Mouse (Mus musculus) heart, postnatal 10 days (tissue): ENCODE measurements around the gene Taf13. TPM values are rescaled to one million over a fixed set of nuclear protein-coding genes. Genes with fewer than 3 reads are reported as not detected.
A peak's percentile ranks its signal among the peaks of the same experiment; 100 is the strongest.
"Not testable (repeated sequence)": the region's sequence is repeated elsewhere in the genome, so short reads cannot be mapped to it uniquely, and the experiment has no call there.

Experiments
- DNase-seq, 2 experiments: peaks; one replicate each; pipeline ENCODE4 v3.0.0; 2021
- intact Hi-C: fragments of 180-260 bp; cut with DNase I; formaldehyde crosslinking; loops from one replicate; pipeline ENCODE4 v1.15.1; 2025
- total RNA-seq, 2 experiments: library from RNA; stranded (reverse); gene quantifications; 2 replicates each; pipeline ENCODE4 v1.2.3; 2021

Taf13 gene
- 10 to 100 TPM; 17.2 to 20.7 TPM for total RNA-seq

GRCm38 (mm10) chr3:108571443-108572294, at the start of gene Taf13:
TSS of gene Taf13 (plus strand) at chr3:108571698.
- peak; percentile 98 for DNase-seq
- intact Hi-C loops = loop anchor here (5.0 kb wide), 1 partner anchor 81 kb away; the partner anchor contains the start of gene Clcc1

- DNase-seq = no peak
- intact Hi-C loops = no loop called here
Measured at GRCm38 (mm10) chr3:108523415-108523814, 48.1 kb upstream of the Taf13 start.

GRCm38 (mm10) chr3:108528489-108528888, 43.0 kb upstream of the Taf13 start:
- intact Hi-C loops = no loop called here
- DNase-seq = no peak

- peak; percentile 33 to 54 for DNase-seq
Measured at GRCm38 (mm10) chr3:108533114-108533885, 38.2 kb upstream of the Taf13 start.

GRCm38 (mm10) chr3:108533951-108534350, 37.5 kb upstream of the Taf13 start, which contains the start of gene 1700013F07Rik:
TSS of gene 1700013F07Rik (plus strand) at chr3:108534150.
- intact Hi-C loops = no loop called here
- DNase-seq = no peak

More at GRCm38 (mm10) chr3:108533114-108533885, 38.2 kb upstream of the Taf13 start:
- intact Hi-C loops = no loop called here

- peak in 1 of 2 experiments; percentile 15 for DNase-seq
- intact Hi-C loops = no loop called here
Measured at GRCm38 (mm10) chr3:108535896-108536516, 35.5 kb upstream of the Taf13 start.

GRCm38 (mm10) chr3:108536517-108537260, 34.8 kb upstream of the Taf13 start, which contains the start of gene 5330417C22Rik:
TSS of gene 5330417C22Rik (minus strand) at chr3:108536536.
- peak; percentile 18 to 25 for DNase-seq
- intact Hi-C loops = no loop called here

- intact Hi-C loops = no loop called here
- DNase-seq = peak; percentile 87 to 91
Measured at GRCm38 (mm10) chr3:108537303-108537702, 34.2 kb upstream of the Taf13 start.

- DNase-seq = no peak
- intact Hi-C loops = no loop called here
Measured at GRCm38 (mm10) chr3:108542299-108542698, 29.2 kb upstream of the Taf13 start.

GRCm38 (mm10) chr3:108554111-108554561, 17.4 kb upstream of the Taf13 start:
- intact Hi-C loops = loop anchor here (1.0 to 2.0 kb wide), 2 partner anchors 16 to 153 kb away; no protein-coding TSS in a partner anchor
- no peak for DNase-seq

- DNase-seq = peak; percentile 94 to 96
- intact Hi-C loops = loop anchor here (1.0 to 2.0 kb wide), 2 partner anchors 16 to 154 kb away; no protein-coding TSS in a partner anchor
Measured at GRCm38 (mm10) chr3:108554587-108555312, 16.7 kb upstream of the Taf13 start.

GRCm38 (mm10) chr3:108557888-108558287, 13.6 kb upstream of the Taf13 start:
- DNase-seq = no peak
- intact Hi-C loops = no loop called here

GRCm38 (mm10) chr3:108562133-108562730, 9.3 kb upstream of the Taf13 start, which contains the start of gene Tmem167b:
TSS of gene Tmem167b (minus strand) at chr3:108562466.
- intact Hi-C loops = loop anchor here (2.0 to 5.0 kb wide), 2 partner anchors 117 to 280 kb away; partner anchors contain the start of genes Sars and Sort1

GRCm38 (mm10) chr3:108562777-108563271, 8.7 kb upstream of the Taf13 start:
- DNase-seq = peak; percentile 36 to 53

More at GRCm38 (mm10) chr3:108562133-108562730, 9.3 kb upstream of the Taf13 start, which contains the start of gene Tmem167b:
- DNase-seq = peak; percentile 99

GRCm38 (mm10) chr3:108563309-108563708, 8.2 kb upstream of the Taf13 start:
- intact Hi-C loops = loop anchor here (1.0 to 5.0 kb wide), 3 partner anchors 119 to 281 kb away; partner anchors contain the start of genes Sars and Sort1
- peak; percentile 87 to 90 for DNase-seq

More at GRCm38 (mm10) chr3:108562777-108563271, 8.7 kb upstream of the Taf13 start:
- intact Hi-C loops = loop anchor here (1.0 to 5.0 kb wide), 3 partner anchors 118 to 281 kb away; partner anchors contain the start of genes Sars and Sort1

- intact Hi-C loops = no loop called here
- no peak for DNase-seq
Measured at GRCm38 (mm10) chr3:108567990-108568877, 3.3 kb upstream of the Taf13 start.

GRCm38 (mm10) chr3:108569636-108570035, 1.9 kb upstream of the Taf13 start:
- intact Hi-C loops = loop anchor here (5.0 kb wide), 1 partner anchor 83 kb away; the partner anchor contains the start of gene Clcc1
- DNase-seq = not testable (repeated sequence)
